Mouse (Mus musculus) CD4-positive naive resting alpha-beta T cell, adult 76 days (primary cell): ENCODE measurements around the gene Mmp14. TPM values are rescaled to one million over a fixed set of nuclear protein-coding genes. Genes with fewer than 3 reads are reported as not detected.

Experiments
- total RNA-seq: library from RNA; stranded (reverse); gene quantifications from one replicate; pipeline ENCODE4 v1.2.4, GENCODE M21; 2023

Gene Mmp14
- total RNA-seq = 1.2 TPM

GRCm38 (mm10) chr14:54431334-54432077 lies at the start of gene Mmp14:
Mmp14 (plus strand) TSS chr14:54431612.

GRCm38 (mm10) chr14:54417623-54418081 lies 13.8 kb upstream of the Mmp14 start, which contains the start of gene Slc7a7:
Slc7a7 (minus strand) TSS chr14:54417780.

GRCm38 (mm10) chr14:54426689-54427398 lies 4.6 kb upstream of the Mmp14 start, which contains the start of gene Mrpl52:
Mrpl52 (plus strand) TSS chr14:54426909.

GRCm38 (mm10) chr14:54463959-54464292 lies 32.5 kb downstream of the Mmp14 start, which contains the start of gene Lrp10:
Lrp10 (plus strand) TSS chr14:54464137.

GRCm38 (mm10) chr14:54475941-54476844 lies 44.8 kb downstream of the Mmp14 start, which contains the start of gene Rem2:
Rem2 (plus strand) TSS chr14:54476100.

Other genes with a start within 250 kb of the Mmp14 start
- gene Dad1, start 177.5 kb upstream of the Mmp14 start, total RNA-seq = 145 TPM
- gene Abhd4, start 177.4 kb upstream of the Mmp14 start, total RNA-seq = 5.3 TPM
- not detected for gene Olfr49, start 146.7 kb upstream of the Mmp14 start, total RNA-seq
- gene Oxa1l, start 70.8 kb upstream of the Mmp14 start, total RNA-seq = 69.1 TPM
- 3.4 TPM for gene Slc7a7, start 13.8 kb upstream of the Mmp14 start, total RNA-seq
- gene Mrpl52, start 4.7 kb upstream of the Mmp14 start, total RNA-seq = 76.1 TPM
- gene Lrp10, start 32.5 kb downstream of the Mmp14 start, total RNA-seq = 138 TPM
- gene Rem2, start 44.5 kb downstream of the Mmp14 start, total RNA-seq = 0.41 TPM
- gene Prmt5, start 85.9 kb downstream of the Mmp14 start, total RNA-seq = 29.1 TPM
- gene Haus4, start 123.0 kb downstream of the Mmp14 start, total RNA-seq = 18.8 TPM
- not detected for gene Ajuba, start 145.9 kb downstream of the Mmp14 start, total RNA-seq
- 3.2 TPM for gene 4931414P19Rik, start 174.4 kb downstream of the Mmp14 start, total RNA-seq
- gene Psmb5, start 186.4 kb downstream of the Mmp14 start, total RNA-seq = 42.9 TPM
- gene Psmb11, start 189.8 kb downstream of the Mmp14 start, total RNA-seq = not detected
- not detected for gene Gm17606, start 209.3 kb downstream of the Mmp14 start, total RNA-seq
- 13.5 TPM for gene Cdh24, start 209.8 kb downstream of the Mmp14 start, total RNA-seq